Mouse (Mus musculus) hindbrain, embryonic 14.5 days (tissue): ENCODE results near the gene Pkig. TPM values are rescaled to one million over a fixed set of nuclear protein-coding genes. Genes with fewer than 3 reads are reported as not detected.
"Not testable (repeated sequence)": the region's sequence is repeated elsewhere in the genome, so short reads cannot be mapped to it uniquely, and the experiment has no call there.

Experiments
- ATAC-seq: fragments of 200-750 bp; cut with Nextera tagmentation; 2 replicates; pipeline ENCODE4 v1.8.0; 2017; ENCODE audit warnings: moderate number of reproducible peaks, mild to moderate bottlenecking, moderate TSS enrichment, moderate library complexity; ENCODE audit not compliant: low FRiP score
- DNase-seq: peaks from one replicate; pipeline ENCODE4 v3.0.0-alpha.2; 2015; ENCODE audit warnings: low spot score
- H3K27ac ChIP-seq: fragments of 300-500 bp; sonication (generic); 2 replicates; pipeline ENCODE4 v1.5.1; 2014; ENCODE audit warnings: mild to moderate bottlenecking, moderate library complexity
- H3K27me3 ChIP-seq: fragments of 300-500 bp; sonication (generic); 2 replicates; pipeline ENCODE4 v1.6.1; 2014; ENCODE audit warnings: mild to moderate bottlenecking, low read length, mixed read lengths; ENCODE audit not compliant: control insufficient read depth, insufficient read depth
- H3K36me3 ChIP-seq: fragments of 300-500 bp; sonication (generic); replicated peaks from 2 replicates; pipeline ENCODE4 v1.6.1; 2014; ENCODE audit not compliant: control insufficient read depth, insufficient read depth
- H3K4me1 ChIP-seq: fragments of 300-500 bp; sonication (generic); replicated peaks from 2 replicates; pipeline ENCODE4 v1.6.1; 2014; ENCODE audit warnings: antibody characterized with exemption, low read length, mixed read lengths; ENCODE audit not compliant: control insufficient read depth, insufficient read depth
- H3K4me2 ChIP-seq: fragments of 300-500 bp; sonication (generic); replicated peaks from 2 replicates; pipeline ENCODE4 v1.6.1; 2014; ENCODE audit warnings: mild to moderate bottlenecking, moderate library complexity
- H3K4me3 ChIP-seq: fragments of 300-500 bp; sonication (generic); replicated peaks from 2 replicates; pipeline ENCODE4 v1.5.1; 2014; ENCODE audit warnings: mild to moderate bottlenecking, low read length
- H3K9ac ChIP-seq: fragments of 300-500 bp; sonication (generic); 2 replicates; pipeline ENCODE4 v1.6.1; 2014
- H3K9me3 ChIP-seq: fragments of 300-500 bp; sonication (generic); 2 replicates; pipeline ENCODE4 v1.6.1; 2016; ENCODE audit warnings: low read length; ENCODE audit not compliant: control insufficient read depth
- WGBS: fragments of 180-500 bp; shearing (Covaris S2); extraction: QIAGEN DNeasy Blood & Tissue Kit; methylation state at CpG from one replicate; pipeline ENCODE4 v1.1.7; 2014; 5-methylcytosine and 5-hydroxymethylcytosine counted together
- polyA plus RNA-seq: library from polyadenylated mRNA; unstranded; fragments of >200 nt; fragmentation: Nextera tagmentation; extraction: Ambion mirVana; gene quantifications from 2 replicates; pipeline ENCODE4 v1.2.1, GENCODE M21; 2014

The Pkig gene
- polyA plus RNA-seq, 1 experiment from 2014 or later = 107 TPM

DNA sequence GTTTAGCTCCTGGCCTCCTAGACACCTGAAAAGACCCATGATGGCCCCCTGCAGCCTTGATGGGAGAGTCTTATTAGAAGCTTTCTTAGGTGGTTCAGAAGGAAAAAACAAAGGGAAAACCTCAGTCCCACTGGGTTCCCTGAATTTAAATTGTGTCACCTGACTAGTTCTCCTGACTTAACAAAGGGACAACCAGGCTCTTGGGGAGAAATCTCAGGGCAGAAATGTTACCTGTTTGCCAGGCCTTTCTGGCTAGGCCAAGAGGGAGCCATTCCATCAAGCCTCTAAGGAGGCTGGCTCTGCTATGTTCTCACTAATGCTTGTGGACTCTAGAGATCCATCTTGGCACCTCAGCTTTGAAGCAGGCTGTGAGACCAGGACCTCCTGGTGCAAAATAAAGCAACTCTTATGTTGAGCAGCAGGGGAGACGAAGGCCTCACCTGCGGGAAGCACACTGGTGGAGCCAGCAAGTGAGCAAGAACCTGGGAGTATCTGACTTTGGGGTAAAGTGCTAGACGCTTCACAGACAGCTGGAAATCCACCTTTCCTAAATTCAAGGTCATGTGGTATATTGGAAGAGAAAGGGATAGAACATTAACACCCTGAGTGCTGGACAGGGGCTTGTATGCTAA, 40.8 kb upstream of the Pkig start:
- 83% methylated on average over 3 of the region's 3 CpGs for WGBS
- DNase-seq (no peak), ATAC-seq (no peak)
- Histone ChIP-seq H3K4me1 (no peaks in the 10 kb centered on the region), H3K4me2 (no peak overlapping the region), H3K27me3 (no peaks in the 10 kb centered on the region), H3K9me3 (no peaks in the 10 kb centered on the region), H3K36me3 (peaks cover 96% of the 10 kb centered on the region), H3K9ac (no peak overlapping the region), H3K4me3 (no peak overlapping the region), H3K27ac (no peak overlapping the region)

DNA sequence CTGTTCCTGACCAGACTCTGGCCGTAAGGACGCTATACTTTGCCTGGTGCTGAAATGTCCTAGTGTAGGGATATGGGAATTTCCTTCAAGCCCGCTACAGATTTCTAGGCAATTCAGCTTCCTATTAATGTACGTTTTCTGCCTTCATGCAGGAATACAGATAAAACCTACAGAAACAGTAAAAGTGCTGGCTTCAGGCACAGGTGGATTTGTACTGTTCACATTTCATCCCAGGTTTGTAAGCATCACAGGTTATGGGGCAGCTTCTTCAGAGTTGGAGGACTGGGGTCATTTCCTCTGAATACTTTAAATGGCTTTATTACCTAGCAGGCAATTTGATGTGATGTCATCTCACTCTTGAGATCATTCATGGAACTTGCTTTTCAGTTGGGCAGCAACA, 40.3 kb upstream of the Pkig start:
- WGBS = 93% methylated on average over 4 of the region's 4 CpGs
- H3K4me3 ChIP-seq = no peak overlapping the region
- no peak overlapping the region for H3K27ac ChIP-seq
- no peaks in the 10 kb centered on the region for H3K27me3 ChIP-seq
- no peak overlapping the region for H3K4me2 ChIP-seq
- ATAC-seq = no peak
- no peaks in the 10 kb centered on the region for H3K9me3 ChIP-seq
- no peaks in the 10 kb centered on the region for H3K4me1 ChIP-seq
- no peak for DNase-seq
- no peak overlapping the region for H3K9ac ChIP-seq
- H3K36me3 ChIP-seq = peaks cover 96% of the 10 kb centered on the region

DNA sequence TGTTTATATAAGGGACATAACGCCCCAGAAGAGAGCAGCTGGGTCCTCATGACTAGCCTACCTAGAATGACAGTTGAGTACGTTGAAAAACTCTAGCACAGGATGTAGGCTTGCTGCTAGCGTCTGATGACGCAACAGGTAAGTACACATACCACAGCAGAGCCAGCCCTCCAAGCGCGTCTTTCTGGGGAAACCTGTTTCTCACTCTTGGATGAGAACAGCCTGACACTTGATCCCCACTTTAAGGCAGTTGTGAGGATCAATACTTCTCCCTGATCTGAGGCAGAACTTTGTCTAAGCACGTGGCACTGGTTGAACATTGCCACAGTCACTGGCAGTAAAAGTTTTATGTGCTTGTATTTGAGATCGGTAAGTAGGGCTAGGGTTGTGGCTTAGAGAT, 37.7 kb upstream of the Pkig start:
- no peak overlapping the region for H3K4me3 ChIP-seq
- no peaks in the 10 kb centered on the region for H3K4me1 ChIP-seq
- DNase-seq (no peak), ATAC-seq (no peak)
- no peak overlapping the region for H3K4me2 ChIP-seq
- H3K27ac ChIP-seq = no peak overlapping the region
- peaks cover 97% of the 10 kb centered on the region for H3K36me3 ChIP-seq
- H3K27me3 ChIP-seq = no peaks in the 10 kb centered on the region
- H3K9ac ChIP-seq = no peak overlapping the region
- WGBS = 96% methylated on average over 8 of the region's 8 CpGs
- no peaks in the 10 kb centered on the region for H3K9me3 ChIP-seq

DNA sequence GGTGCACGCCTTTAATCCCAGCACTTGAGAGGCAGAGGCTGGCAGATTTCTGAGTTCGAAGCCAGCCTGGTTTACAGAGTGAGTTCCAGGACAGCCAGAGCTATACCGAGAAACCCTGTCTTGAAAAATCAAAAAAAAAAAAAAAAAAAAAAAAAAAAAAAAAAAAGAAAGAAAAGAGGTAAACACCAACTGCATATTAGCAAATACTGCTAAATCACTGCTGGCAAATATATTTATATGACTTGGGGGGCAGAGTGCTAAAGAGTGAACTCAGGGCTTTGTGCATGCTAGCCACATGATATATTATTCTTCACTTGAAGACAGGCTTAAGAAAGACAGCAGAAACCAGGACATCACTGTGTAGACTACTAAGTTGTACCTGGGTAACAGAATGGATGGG, 36.8 kb upstream of the Pkig start:
- H3K36me3 ChIP-seq = peaks cover 97% of the 10 kb centered on the region
- not testable (repeated sequence) for H3K27me3 ChIP-seq, H3K4me1 ChIP-seq, DNase-seq, ATAC-seq, H3K9me3 ChIP-seq, H3K27ac ChIP-seq, H3K4me3 ChIP-seq, H3K9ac ChIP-seq, H3K4me2 ChIP-seq
- 95% methylated on average over 3 of the region's 3 CpGs for WGBS

DNA sequence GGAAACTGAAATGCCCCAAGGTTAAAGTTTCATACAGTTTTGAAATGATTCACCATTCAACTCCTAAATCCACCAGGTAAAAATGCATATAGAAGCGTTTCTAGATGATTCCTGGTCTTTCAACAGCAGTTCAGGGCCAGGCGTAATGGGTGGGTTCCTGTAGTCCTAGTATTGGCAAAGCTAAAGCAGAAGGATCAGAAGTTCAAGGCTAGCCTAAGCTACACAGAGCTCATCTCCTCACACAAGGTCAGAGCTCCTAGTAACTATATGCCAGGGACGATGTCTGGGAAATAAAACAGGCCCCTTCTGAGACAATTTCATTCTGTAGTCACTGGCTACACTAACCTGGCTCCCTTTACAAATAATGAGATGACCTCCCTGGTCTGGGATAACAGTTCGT, 27.0 kb upstream of the Pkig start:
- Histone ChIP-seq H3K4me2 (no peak overlapping the region), H3K9ac (no peak overlapping the region), H3K4me1 (no peaks in the 10 kb centered on the region), H3K4me3 (no peak overlapping the region), H3K36me3 (peaks cover 85% of the 10 kb centered on the region), H3K27me3 (no peaks in the 10 kb centered on the region), H3K27ac (no peak overlapping the region), H3K9me3 (no peaks in the 10 kb centered on the region)
- no peak for ATAC-seq
- 96% methylated on average over 4 of the region's 4 CpGs for WGBS
- DNase-seq = no peak

DNA sequence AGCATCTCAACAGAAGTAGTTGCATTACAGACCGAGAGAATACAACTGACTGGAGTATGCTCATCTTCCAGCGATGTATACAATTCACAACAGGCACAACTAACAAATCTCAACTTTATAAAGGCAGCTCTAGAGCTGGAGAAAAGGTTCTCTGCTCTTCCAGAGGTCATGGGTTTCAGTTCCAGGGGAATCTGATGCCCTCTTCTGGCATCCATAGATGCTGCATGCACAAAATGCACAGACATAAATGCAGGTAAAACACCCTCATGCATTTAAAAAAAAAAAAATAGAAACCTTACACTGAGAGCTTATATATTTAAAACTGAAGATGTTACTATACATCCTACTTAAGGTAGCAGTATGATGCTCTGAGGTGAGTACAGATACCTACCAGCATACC, 26.5 kb upstream of the Pkig start:
- DNase-seq (no peak), ATAC-seq (no peak)
- H3K27ac ChIP-seq = no peak overlapping the region
- H3K4me1 ChIP-seq = no peaks in the 10 kb centered on the region
- no peak overlapping the region for H3K4me3 ChIP-seq
- 97% methylated on average over 2 of the region's 2 CpGs for WGBS
- peaks cover 85% of the 10 kb centered on the region for H3K36me3 ChIP-seq
- H3K9me3 ChIP-seq = no peaks in the 10 kb centered on the region
- H3K4me2 ChIP-seq = no peak overlapping the region
- no peaks in the 10 kb centered on the region for H3K27me3 ChIP-seq
- H3K9ac ChIP-seq = no peak overlapping the region

DNA sequence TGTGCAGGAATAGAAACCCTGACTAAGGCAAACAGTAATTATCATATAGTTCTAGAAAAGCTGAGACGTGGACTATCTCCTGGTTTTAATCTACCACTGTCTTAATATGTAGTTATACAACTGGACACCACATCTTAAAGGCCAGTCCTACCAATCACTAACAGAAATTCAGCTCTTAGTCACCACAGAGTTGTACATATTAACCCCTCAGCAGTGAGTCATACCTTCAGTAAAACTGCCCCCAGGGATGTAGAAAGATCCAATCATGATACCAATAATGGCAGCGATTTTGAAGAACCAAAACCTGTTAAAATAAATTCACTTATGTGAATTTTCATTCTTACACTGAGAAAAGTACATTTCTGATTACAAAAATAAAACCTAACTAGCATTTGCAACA, 24.0 kb upstream of the Pkig start:
- Histone ChIP-seq H3K9me3 (no peaks in the 10 kb centered on the region), H3K9ac (no peak overlapping the region)
- 94% methylated on average over 2 of the region's 2 CpGs for WGBS

DNA sequence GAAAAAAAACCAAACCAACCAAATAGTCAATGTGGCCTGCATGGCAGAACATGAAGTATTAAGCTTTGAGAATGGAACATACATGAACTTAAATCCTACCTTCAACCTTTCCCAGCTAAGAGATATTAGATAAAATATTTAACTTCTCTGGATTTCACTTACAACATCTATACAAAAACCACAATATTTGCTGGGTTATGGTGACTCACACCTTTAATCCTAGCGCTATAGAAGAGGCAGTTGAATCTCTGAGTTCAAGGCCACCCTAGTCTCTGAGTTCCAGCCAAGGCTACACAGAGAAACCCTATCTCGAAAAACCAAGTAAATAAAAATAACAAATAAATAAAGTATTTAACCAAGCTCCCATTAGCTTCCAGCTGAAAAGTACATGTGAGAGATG, 22.1 kb upstream of the Pkig start:
- WGBS = 99% methylated on average over 2 of the region's 2 CpGs
- no peak for DNase-seq
- Histone ChIP-seq H3K4me3 (no peak overlapping the region), H3K9ac (no peak overlapping the region), H3K4me2 (no peak overlapping the region), H3K27me3 (no peaks in the 10 kb centered on the region), H3K27ac (no peak overlapping the region), H3K4me1 (peaks cover 7% of the 10 kb centered on the region), H3K9me3 (no peaks in the 10 kb centered on the region), H3K36me3 (peaks cover 61% of the 10 kb centered on the region)
- ATAC-seq = no peak

More for the DNA sequence above, 24.0 kb upstream of the Pkig start:
- no peak overlapping the region for H3K4me3 ChIP-seq
- DNase-seq = no peak
- no peak overlapping the region for H3K27ac ChIP-seq
- peaks cover 78% of the 10 kb centered on the region for H3K36me3 ChIP-seq
- no peak overlapping the region for H3K4me2 ChIP-seq
- peaks cover 2% of the 10 kb centered on the region for H3K4me1 ChIP-seq
- no peak for ATAC-seq
- H3K27me3 ChIP-seq = no peaks in the 10 kb centered on the region

DNA sequence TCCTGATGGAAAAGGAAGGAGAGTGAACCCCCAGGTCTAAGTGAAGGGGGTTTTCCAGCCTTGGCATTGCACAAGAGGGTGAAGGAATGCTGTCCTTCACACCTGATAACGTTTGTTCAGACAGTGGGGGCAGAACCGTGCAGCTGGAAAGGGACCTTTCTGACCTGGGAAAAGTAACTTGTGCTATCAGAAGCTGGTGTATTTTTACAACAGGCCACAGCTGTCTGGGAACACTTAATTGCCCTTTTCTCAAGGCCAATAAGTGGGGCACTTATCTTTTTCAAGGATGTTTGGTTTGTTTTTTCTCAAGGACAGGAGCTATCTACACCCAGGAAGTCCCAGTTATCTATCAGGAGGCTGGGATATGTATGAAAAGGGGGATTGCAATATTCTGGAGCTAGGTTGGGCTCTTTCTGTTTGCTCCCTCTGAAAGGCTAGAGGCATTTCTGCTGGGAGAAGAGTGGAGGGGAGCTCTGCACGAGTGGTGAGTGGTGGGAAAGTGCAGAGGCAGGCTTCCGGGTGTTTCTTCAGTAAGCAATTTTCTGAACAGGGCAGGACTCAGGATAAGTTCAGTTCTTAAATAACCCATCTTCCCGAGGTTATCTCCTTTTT, 20.4 kb upstream of the Pkig start:
- Histone ChIP-seq H3K27ac (no peak overlapping the region), H3K9me3 (no peaks in the 10 kb centered on the region), H3K4me2 (no peak overlapping the region), H3K36me3 (peaks cover 46% of the 10 kb centered on the region), H3K27me3 (no peaks in the 10 kb centered on the region), H3K9ac (no peak overlapping the region), H3K4me3 (no peak overlapping the region), H3K4me1 (peaks cover 13% of the 10 kb centered on the region)
- no peak for ATAC-seq
- WGBS = 83% methylated on average over 5 of the region's 5 CpGs
- DNase-seq = no peak

DNA sequence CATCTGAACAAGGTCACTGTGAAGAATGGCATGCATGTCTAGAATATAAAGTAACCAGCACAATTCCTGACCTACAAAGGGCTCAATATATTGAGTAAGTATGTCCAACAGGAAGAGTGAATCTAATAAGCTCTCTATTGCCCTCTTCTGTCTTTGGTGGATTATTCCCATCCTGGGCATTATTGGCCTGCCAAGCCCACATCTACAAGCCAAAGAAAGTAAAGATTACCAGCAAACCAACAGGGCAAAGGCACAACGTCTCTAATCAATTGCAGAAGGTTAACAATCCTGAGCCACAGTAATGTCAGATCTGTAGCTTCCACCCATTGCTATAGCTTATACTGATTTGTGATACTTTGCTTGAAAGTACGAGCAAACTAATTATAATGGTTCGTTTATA, 17.7 kb upstream of the Pkig start:
- Histone ChIP-seq H3K27ac (no peak overlapping the region), H3K4me3 (no peak overlapping the region), H3K9ac (no peak overlapping the region), H3K4me1 (peaks cover 25% of the 10 kb centered on the region), H3K9me3 (no peaks in the 10 kb centered on the region), H3K36me3 (peaks cover 32% of the 10 kb centered on the region), H3K4me2 (no peak overlapping the region), H3K27me3 (no peaks in the 10 kb centered on the region)
- DNase-seq (no peak), ATAC-seq (no peak)
- 84% methylated on average over 3 of the region's 3 CpGs for WGBS
